Mouse (Mus musculus) spleen, adult 2 months (tissue): ENCODE results near the gene Ifnl3.

Experiments used
- CTCF ChIP-seq: fragments of 200-500 bp; IDR thresholded peaks from 2 replicates; pipeline ENCODE4 v1.5.1; 2011; ENCODE audit warnings: mild to moderate bottlenecking, inconsistent platforms; ENCODE audit not compliant: insufficient read depth, insufficient read length, insufficient replicate concordance; ENCODE audit errors: extremely low read depth
- POLR2A ChIP-seq: fragments of 200-500 bp; IDR thresholded peaks from 2 replicates; pipeline ENCODE4 v1.6.1; 2011; ENCODE audit warnings: low read depth, low read length, inconsistent platforms

- TF ChIP-seq CTCF (no peak), POLR2A (no peak)
These were observed 40.3 kb downstream of the Ifnl3 start for GRCm38 (mm10) chr7:28562951-28563350.
